Mouse (Mus musculus) heart, postnatal 25 days (tissue): ENCODE measurements around the gene Arhgap17. TPM values are rescaled to one million over a fixed set of nuclear protein-coding genes. Genes with fewer than 3 reads are reported as not detected.

Source experiments
- DNase-seq: peaks from one replicate; pipeline ENCODE4 v3.0.0; 2022; ENCODE audit warnings: low spot score
- intact Hi-C: fragments of 180-260 bp; cut with DNase I; formaldehyde crosslinking; loops from one replicate; pipeline ENCODE4 v1.15.1; 2025
- total RNA-seq, 2 experiments: library from RNA; stranded (reverse); gene quantifications; 2 replicates each; pipeline ENCODE4 v1.2.3; 2021

The Arhgap17 gene
- total RNA-seq, 2 experiments from 2014 or later = 16.7 to 20.2 TPM

- intact Hi-C loops = loop anchor here (5.0 kb wide), 1 partner anchor 76 kb away; no protein-coding TSS in a partner anchor
- no peak for DNase-seq
Observed at GRCm38 (mm10) chr7:123296097-123296496, 73.6 kb downstream of the Arhgap17 start.

- intact Hi-C loops = loop anchor here (5.0 kb wide), 1 partner anchor 77 kb away; no protein-coding TSS in a partner anchor
Observed at GRCm38 (mm10) chr7:123295423-123295822, 74.3 kb downstream of the Arhgap17 start.

GRCm38 (mm10) chr7:123293898-123294297, 75.8 kb downstream of the Arhgap17 start:
- no peak for DNase-seq
- intact Hi-C loops = no loop called here

More at GRCm38 (mm10) chr7:123295423-123295822, 74.3 kb downstream of the Arhgap17 start:
- no peak for DNase-seq

- no peak for DNase-seq
- intact Hi-C loops = no loop called here
Observed at GRCm38 (mm10) chr7:123291942-123292341, 77.8 kb downstream of the Arhgap17 start.

GRCm38 (mm10) chr7:123289176-123289575, 80.5 kb downstream of the Arhgap17 start:
- DNase-seq = no peak
- intact Hi-C loops = no loop called here

GRCm38 (mm10) chr7:123287903-123288302, 81.8 kb downstream of the Arhgap17 start:
- intact Hi-C loops = no loop called here
- no peak for DNase-seq

- no peak for DNase-seq
- intact Hi-C loops = no loop called here
Observed at GRCm38 (mm10) chr7:123285896-123286295, 83.8 kb downstream of the Arhgap17 start.

- intact Hi-C loops = no loop called here
- no peak for DNase-seq
Observed at GRCm38 (mm10) chr7:123283826-123284225, 85.9 kb downstream of the Arhgap17 start.

- no peak for DNase-seq
Observed at GRCm38 (mm10) chr7:123279797-123280196, 89.9 kb downstream of the Arhgap17 start.

GRCm38 (mm10) chr7:123276568-123276967, 93.1 kb downstream of the Arhgap17 start:
- no peak for DNase-seq
- intact Hi-C loops = no loop called here

More at GRCm38 (mm10) chr7:123279797-123280196, 89.9 kb downstream of the Arhgap17 start:
- intact Hi-C loops = no loop called here

GRCm38 (mm10) chr7:123273056-123273455, 96.7 kb downstream of the Arhgap17 start:
- no peak for DNase-seq
- intact Hi-C loops = no loop called here

GRCm38 (mm10) chr7:123258103-123258502, 111.6 kb downstream of the Arhgap17 start:
- no peak for DNase-seq
- intact Hi-C loops = no loop called here

GRCm38 (mm10) chr7:123254196-123254970, 115.3 kb downstream of the Arhgap17 start:
- intact Hi-C loops = no loop called here
- no peak for DNase-seq

GRCm38 (mm10) chr7:123253396-123253795, 116.3 kb downstream of the Arhgap17 start:
- intact Hi-C loops = no loop called here
- no peak for DNase-seq

GRCm38 (mm10) chr7:123251343-123251742, 118.4 kb downstream of the Arhgap17 start:
- intact Hi-C loops = no loop called here
- DNase-seq = no peak

GRCm38 (mm10) chr7:123248166-123248565, 121.5 kb downstream of the Arhgap17 start:
- no peak for DNase-seq

GRCm38 (mm10) chr7:123246504-123247084, 123.1 kb downstream of the Arhgap17 start:
- intact Hi-C loops = no loop called here
- no peak for DNase-seq

More at GRCm38 (mm10) chr7:123248166-123248565, 121.5 kb downstream of the Arhgap17 start:
- intact Hi-C loops = no loop called here

GRCm38 (mm10) chr7:123244833-123245232, 124.9 kb downstream of the Arhgap17 start:
- intact Hi-C loops = no loop called here
- no peak for DNase-seq

- intact Hi-C loops = no loop called here
- no peak for DNase-seq
Observed at GRCm38 (mm10) chr7:123242241-123242640, 127.5 kb downstream of the Arhgap17 start.

- intact Hi-C loops = no loop called here
- no peak for DNase-seq
Observed at GRCm38 (mm10) chr7:123240064-123240463, 129.7 kb downstream of the Arhgap17 start.

- no peak for DNase-seq
- intact Hi-C loops = no loop called here
Observed at GRCm38 (mm10) chr7:123238621-123239020, 131.1 kb downstream of the Arhgap17 start.
